Mouse (Mus musculus) heart, adult 18-20 months (tissue): ENCODE measurements around the gene Spag9. TPM values are rescaled to one million over a fixed set of nuclear protein-coding genes. Genes with fewer than 3 reads are reported as not detected.
A peak's percentile ranks its signal among the peaks of the same experiment; 100 is the strongest.

Experiments
- DNase-seq, 2 experiments: peaks; one replicate each; pipeline ENCODE4 v3.0.0; 2021 to 2022; ENCODE audit warnings: mixed read lengths in 1 of 2
- total RNA-seq, 2 experiments: library from RNA; stranded (reverse); gene quantifications; 2 replicates each; pipeline ENCODE4 v1.2.3; 2021

The Spag9 gene
- total RNA-seq, 2 experiments from 2014 or later = 137 to 139 TPM

DNA sequence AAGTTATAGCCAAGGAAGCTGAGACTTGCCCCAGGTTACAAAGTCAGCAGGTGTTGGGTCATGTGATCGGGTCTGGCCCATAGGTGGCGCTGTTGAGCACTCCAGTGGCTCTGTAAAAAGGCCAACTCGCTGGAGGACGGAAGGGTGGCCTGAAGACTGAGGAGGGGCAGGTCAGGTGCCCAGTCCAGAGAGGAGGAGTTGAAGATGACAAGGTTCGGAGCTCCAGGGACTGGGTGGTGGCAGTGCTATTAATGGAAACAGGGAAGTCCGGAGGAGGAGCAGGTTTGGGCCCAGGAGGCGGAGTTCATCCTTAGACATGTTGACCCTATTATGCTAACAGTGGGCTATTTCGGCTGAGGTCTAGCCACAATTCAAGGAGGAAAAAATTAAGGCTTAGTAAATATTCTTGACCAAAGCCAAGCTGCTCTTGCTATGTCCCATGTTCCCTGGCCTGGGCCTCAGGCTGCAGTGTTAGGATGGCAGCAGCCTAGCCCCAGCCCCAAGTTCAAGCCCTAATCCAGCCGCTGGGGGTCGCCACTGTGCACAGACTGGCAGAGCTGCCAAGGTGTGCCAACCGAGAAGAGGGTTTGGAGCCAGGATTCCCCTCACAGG lies 137.6 kb downstream of the Spag9 start:
- DNase-seq = peak; percentile 93 to 96

DNA sequence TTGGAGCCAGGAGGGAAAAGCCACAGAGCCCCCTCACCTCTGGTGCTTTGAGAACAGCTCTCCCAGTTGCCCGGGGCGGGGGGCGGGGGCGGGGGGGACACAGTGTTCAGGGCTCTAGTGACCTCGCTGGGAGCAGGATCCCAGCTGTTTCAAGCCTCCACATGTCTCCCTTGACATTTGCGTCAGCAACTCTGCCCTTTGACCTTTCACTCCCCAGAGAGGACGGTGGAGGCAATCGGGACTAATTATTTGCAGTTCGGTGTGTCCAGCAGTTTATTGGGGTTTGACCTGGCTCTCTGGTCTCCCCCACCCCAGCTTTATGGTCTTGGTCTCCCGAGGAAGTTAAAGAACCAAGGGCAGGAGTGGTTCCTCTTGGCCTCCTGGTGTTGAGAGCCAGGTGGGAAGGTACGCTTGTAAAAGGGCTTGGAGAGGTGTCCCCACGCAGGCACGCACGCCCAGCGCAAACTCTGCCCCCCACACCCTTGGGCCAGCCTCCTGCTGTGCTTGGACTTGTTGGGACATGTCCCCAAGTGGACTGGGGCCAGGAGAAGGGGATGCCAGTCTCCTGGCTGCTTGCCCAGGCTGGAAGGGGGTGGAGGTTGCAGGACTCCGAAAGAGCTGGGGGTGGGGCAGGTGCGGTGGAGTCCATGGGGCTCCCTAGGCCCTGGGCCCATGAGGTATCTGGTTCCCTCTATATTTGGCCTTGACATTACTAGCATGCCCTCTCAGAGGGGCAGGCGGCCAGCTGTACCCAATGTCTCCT lies 138.4 kb downstream of the Spag9 start:
- DNase-seq = peak; percentile 92 to 93

DNA sequence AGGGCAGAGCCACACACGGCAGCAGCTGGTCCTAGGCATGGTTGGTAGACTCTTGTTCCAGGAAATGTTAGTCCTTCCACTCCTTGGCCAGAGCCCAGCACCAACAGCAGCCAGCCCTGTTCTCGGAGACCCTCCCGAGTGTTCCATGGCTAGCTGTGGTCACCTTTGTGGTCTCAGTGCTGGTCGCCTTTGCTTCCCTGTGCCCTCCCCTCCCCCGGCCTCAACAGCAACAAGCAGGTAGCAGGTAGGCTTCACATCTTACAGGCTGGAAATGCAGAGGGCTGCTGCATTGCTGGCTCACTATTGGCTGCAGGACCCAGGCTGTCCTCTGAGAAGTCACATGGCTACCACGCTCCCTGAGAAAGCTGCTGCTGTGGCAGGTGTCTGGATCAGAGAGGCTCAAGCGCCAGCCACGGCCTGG lies 139.7 kb downstream of the Spag9 start:
- DNase-seq = no peak

DNA sequence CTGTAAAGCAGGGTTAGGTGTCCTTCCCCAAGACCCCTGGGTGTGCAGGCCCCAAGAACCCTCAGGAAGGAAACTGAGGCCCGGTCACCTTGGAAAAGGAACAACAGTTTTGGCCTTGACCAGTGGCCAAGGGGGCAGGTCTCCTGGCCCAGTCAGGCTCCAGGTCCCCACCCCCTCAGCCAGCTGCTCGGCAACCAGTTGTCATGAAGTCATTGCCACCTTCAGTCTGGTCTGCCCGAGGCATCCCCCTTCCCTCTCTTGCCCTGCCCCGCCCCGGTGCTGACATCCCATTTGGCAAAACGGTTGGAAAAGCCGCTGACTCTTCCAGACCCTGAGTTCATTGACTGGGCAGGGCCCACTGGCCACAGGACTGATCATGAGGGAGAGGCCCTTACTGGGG lies 140.8 kb downstream of the Spag9 start:
- peak; percentile 68 to 74 for DNase-seq

DNA sequence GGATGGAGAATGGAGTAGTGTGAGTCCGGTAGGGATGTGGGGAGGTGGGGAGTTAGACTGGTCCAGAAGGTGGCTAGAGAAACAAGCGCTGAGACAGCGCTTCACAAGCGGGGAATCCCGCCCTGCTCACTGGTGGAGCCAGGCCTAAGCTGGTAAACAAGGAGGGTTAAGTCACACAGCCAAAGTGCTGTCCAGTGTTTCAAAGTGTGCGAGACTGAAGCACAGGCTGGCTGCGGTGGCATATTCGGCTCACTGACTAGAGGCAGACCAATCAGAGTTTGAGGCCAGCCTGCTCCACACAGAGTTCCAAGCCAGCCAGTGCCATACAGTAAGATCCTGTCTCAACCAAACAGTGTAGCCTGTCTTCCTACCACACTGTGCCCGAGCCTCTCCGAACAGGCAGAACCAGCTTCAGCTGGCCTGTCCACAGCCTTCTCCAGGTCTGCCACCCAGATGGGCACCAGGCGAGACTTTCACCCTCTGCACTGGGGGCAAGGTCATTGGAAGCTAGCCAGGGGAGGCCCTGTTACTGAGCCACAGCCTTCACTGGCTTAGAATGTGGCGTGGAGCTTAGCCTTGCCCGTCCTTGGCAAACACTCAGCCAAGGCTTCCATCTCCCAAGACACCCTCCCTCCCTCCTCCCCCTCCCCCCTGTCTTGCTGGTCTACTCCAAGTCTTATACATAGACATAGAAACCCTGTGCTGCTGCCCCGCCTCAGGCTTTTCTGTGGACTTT lies 141.6 kb downstream of the Spag9 start:
- peak; percentile 54 to 55 for DNase-seq

DNA sequence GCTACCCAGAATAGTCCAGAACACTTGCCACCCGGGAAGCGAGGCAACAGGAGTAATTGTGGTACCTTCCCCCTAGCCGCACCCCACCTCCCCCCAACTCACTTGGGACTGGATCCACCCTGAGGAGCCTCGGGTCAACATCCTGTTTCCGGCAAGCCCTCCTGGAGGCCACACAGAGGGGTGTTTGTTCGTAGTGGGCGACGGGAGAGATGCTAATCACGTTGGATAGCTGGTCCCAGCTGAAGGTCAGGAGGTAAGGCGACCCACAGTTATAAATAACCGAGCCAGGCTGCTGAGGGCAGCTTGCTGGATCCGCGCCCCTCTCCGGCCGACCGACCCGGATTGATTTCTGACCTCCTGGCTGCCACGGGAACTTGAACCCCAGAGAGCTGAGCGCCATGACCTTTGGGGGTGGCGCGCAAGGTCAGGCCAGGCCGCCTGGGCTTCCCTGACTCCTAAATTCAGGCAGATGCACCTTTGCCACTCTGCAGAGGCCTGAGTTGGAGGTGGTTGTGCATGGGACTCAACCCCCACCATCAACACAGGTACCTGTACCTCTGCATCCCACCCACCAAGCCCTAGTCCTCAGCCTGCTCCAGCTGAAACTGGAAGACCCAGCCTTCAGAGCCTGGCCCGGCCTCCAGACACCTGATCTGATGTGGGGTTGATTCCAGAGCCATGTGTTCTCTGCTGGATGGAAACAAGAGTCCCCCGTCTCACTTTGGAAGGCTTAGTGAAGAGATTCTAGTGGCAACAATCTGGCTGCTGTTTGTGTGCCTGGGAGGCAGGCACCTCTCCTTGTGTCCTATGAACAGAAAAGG lies 142.7 kb downstream of the Spag9 start:
- DNase-seq = peak; percentile 44 to 51

DNA sequence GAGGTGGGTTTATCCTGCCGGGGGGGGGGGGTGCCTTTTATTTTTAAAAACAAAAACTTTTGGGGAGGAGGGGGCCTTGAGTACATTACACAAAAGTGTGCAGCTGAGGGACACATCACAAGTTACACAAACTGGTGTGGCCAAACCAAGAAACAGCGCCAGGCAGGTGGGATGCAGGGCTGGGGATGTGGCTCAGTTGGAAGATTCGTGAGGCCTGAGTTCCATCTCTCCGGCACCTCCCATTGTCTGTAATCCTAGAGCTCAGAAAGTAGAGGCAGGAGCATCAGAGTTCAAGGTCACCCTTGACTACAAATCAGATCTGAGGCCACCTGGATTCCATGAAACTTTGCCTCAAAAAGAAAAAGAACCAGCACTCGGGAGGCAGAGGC lies 143.3 kb downstream of the Spag9 start:
- no peak for DNase-seq

DNA sequence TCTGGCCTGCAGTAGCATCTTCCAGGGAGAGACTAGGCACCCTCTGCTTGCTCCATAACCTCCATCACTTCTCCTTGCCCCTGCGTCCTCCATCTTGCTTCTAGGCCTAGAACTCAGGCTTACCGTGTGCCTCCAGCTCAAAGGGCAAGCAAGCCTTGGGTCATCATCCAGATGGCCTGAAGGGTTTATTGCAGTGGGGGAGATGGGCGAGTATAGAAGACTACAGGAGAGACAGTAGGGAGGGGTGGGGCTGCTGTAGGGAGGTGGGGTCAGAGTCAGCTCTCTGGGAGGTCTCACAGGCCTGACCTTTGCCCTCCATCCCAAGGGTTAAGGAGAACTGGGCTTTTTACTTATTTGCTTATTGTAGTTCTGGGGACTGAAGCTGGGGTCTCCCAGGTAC lies 144.6 kb downstream of the Spag9 start:
- DNase-seq = no peak

DNA sequence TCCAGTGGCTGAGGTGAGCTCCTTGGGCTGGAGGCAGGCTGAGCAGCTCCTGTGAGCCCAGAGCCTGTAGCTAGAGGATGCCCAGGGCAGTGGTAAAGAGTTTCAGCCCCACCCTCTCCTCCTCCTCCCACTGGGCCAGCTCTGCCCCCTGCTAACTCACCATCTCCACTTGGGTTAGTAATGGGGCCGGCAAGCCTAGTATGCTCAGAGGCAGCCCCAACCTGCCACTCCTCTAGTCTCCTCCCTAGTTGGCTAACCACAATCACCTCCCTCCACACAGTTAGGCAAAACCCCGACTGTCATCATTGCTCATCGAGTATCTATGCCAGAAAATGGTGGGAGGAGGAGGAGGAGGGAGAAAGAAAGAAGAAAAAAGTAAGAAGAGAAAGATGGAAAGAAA lies 145.7 kb downstream of the Spag9 start:
- DNase-seq = no peak

DNA sequence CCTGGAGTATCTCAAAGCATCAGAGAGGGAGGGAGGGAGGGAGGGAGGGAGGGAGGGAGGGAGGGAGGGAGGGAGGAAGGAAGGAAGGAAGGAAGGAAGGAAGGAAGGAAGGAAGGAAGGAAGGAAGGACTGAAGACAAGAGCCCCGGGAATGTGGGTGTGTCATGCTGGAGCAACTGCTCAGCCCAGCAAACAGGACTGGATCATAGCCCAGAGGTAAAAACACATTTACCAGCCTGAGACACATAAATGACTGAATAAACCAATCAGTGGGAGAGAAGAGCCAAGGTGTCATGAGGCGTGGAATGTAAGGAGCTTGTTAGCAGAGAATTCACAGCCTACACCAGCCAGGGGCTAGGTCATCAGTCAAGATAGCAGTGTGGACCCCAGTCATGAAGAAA lies 147.4 kb downstream of the Spag9 start:
- no peak for DNase-seq

DNA sequence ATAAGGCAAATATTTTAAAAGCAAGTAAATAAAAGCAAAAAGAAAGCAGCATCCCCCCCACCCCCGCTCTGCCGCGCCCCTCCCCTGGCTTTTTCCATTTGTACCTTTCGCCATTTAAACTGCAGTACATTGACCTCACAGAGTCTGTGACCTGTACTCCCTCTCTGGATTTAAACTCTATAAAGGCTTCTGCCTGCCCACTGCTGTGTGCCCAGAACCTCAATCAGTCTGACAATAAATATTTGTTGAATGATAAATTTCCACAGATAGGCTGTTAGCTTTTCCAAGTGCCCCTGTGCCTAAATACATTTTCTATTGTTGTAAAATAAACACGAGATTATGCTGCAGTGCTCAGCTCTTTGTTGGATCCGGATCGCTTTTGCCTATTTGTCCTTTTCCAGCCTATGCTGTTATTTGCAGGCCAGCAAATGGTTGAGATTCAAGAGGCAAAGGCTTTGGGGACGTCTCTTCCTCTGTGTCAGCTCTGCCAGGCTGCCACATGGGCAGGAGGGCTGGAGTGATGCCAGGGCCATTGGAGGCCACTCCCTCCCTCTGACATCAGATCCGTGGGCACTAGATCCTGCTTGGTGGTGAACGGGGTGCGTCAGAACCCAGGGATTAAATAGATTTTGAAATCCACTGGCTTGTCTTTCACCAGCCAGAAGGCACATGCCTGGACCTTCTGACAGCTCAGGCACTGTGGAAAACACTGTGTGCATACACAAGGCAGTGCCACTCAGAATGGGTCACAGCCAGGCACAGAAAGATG lies 149.1 kb downstream of the Spag9 start:
- peak; percentile 82 to 87 for DNase-seq

DNA sequence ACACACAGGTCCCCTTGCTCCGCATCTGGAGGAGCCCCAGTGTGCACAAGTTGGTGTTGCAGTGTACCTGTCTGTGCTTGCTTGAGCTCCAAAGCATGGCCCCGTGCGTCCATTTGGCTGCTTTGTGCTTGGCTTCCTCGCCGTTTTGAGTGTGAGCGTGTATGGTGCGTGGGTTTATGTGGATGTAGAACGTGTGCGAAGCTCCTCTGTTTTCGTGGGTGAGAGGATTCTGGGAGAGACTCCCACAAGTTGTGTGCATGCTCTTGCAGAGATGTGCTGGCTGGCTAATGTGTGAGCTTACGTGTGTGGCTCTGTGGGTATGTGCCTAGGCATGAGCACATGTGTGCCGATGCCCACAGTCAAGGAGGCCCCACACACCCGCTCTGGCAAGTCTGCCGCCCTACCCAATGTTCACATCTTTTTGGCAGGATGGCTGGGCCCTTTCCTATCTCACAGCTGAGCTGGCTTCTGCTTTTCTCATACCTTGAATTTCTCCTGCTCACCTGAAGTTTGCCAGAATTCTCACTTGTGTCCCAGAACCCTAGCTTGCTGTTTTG lies 150.2 kb downstream of the Spag9 start:
- DNase-seq = no peak

DNA sequence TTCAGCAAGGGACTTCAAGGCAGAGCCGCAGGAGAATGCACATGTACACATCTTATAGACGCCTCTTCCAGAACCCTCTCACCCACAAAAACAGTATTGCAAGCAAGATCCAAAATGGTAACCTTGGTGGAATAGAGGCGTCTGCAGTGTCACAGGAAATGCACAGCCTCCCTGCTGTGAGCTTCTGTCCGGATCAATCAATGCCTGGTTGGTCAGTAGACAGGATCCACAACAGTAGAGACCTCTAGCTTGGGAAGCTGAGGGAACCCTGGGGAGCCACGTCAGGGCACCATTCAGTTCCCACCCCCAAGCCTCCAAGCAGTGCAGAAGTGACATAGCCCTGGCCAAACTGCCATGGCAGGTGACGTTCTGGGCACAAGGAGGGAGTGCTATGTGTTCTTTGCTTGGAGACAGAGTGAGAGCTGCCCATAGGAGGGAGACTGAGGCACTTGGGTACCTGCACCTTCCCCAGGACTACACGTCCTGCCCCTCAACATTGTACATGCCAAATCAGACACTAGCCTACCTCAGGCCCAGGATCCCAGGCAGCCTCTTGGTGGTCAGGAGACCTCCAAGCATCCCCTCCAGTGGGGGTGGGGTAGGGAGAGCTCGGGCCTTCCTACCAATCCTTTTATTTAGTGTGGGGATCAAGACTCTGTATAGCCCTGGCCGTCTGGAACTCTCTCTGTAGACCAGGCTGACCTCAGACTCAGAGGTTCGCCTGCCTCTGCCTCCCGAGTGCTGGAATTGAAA lies 151.0 kb downstream of the Spag9 start:
- DNase-seq = no peak

DNA sequence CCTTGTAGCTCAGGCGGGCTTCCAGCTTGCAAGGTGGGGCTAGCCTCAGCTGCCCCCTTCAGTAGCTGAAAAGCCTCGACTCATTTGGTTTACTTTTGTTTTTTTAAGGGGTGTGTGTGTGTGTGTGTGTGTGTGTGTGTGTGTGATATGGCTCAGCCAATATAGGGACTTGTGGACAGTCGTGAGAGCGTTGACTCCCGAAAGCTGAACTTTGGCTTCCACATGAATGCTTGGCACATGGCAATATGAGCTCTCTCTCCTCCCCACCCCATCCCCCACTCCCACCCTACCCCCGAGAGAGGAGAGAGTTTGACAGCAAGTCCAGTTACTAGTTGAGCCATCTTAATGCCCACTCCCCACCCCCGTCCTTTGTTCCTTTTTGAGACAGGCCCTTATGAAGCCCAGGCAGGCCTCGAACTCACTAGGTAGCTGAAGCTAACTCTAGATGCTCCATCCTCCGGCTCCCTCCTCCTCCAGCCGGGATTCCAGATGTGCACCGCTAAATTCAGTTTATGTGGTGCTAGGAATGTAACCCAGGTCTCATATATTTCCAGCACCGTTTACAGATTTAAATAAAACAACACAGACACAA lies 152.3 kb downstream of the Spag9 start:
- DNase-seq = no peak

DNA sequence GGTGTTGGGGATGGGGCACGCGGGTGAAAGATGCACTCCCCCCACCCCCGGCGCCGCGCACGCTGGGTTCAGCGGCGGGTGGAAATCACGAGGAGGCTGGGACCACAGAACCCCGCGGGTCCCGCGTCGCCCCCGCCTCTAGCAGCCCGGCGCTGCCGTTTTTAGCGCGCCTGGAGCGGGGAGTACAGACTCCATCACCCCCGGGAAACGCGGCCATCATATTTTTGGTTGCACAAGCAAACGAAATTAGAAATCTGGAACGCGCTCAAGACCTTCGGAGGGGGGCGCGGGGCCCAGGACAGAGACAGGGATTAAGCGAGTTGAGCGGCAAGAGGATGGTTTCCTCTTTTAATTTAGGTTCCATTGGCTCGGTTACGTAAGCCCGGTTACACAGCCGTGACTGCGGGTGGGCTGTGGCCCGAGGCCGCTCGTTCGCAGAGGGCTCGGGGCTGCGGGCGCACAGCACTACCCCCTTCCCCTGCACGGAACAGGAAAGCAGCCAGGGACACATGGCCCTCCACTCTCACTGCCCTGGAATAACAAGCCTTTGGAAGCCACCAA lies 153.1 kb downstream of the Spag9 start:
- DNase-seq = peak; percentile 64 to 76

DNA sequence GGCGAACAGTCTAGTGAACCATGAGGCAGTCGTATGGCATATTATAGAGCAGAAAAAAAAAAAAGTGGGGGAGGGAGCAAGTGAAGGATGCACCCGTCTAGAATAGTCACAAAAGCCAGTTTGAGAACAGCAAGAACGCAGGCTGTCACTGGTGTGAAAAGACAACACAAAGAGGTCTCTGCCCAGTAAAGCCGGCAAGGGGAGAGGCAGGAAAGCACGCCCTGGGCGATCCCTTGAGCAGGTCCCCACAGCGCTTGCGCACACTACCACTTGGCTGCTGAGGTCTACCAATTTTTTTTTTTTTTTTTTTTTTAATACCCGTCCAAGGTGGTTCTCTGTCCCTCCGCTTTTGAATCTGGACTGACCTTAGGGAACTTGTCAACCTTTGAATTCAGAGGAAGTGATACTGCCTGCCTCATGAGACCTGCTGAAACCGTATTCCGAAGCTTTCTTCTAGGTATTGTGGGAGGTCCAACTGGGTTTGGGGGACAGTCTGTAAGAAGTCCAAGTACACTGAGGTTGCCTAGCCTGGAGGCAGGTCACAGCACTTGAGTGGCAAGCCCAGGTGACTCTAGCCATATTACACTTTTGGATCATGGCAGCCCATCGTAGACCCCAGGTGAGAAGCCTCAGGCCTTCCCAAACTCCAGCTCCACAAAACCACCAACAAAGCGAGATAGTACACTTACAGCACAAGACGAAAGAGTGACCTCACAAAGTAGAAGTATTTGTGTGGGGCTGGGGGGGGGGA lies 153.8 kb downstream of the Spag9 start:
- DNase-seq = peak; percentile 58 to 73

DNA sequence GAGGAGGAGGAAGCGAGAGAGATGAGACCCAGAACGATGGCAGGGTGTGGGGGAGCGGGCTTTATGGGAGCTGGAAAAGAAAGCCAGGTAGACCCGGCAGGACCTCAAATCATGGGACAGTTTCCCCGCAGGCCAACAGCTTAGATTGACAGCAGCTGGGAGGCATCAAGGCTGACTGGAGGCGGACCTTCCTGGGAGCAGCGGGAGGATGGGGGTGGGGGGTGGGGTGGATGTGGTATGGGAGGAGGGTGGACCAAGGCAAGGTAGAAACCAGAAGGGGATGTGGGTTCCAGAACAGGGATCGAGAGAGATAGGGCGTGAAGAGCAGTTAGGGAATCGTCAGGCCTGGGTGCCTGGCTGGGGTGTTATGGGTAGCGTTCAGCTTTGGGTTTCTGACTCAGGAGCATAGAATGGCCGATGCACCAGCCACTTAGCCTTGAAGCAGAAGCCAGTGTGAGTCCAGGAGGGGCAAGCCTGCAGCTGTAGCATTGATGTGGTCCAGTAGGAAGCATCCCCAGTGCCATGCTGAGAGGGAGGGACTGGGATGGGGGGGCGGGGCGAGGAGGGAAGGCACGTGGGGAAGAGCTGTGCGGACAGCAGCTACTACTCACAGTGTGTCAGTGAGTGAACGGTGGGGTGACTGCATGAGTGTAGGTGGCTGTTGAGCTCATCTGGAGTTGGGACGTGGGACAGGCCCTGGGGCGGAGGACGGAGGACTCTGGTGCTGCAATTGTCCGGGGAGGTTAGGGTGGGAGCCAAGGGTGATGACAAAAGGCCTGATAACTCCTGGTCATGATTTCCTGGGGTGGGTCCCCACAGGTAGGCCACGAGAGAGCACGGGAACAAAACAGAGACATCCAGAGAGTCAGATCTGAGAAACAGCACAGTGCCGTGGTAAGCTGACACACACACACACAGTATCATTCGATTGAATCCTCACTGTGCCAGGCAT lies 154.9 kb downstream of the Spag9 start:
- no peak for DNase-seq

DNA sequence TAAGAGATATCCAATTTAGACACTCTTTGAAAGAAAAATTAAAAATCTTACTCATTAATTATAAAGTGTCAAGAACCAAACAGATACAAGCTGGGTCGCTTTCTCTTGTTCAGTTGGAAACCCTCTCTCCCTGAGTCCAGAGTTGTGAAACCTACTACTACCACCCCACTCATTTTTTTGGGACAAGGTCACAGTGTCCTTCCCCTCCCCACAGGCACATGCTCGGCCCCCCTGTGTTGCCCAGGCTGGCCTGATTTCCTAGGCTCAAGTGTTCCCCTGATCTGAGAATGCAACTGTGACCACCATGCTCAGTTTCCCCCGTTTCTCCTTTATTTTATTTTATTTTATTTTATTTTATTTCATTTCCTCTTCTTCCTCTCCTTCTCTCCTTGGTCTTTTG lies 158.3 kb downstream of the Spag9 start:
- DNase-seq = no peak
